Mouse (Mus musculus) hindbrain, postnatal 0 days (tissue): Measurements from ENCODE around the gene Gm20388. TPM values are rescaled to one million over a fixed set of nuclear protein-coding genes. Genes with fewer than 3 reads are reported as not detected.

Experiments
- ATAC-seq: fragments of 200-750 bp; cut with Nextera tagmentation; 2 replicates; pipeline ENCODE4 v1.8.0; 2017; ENCODE audit warnings: mild to moderate bottlenecking, moderate TSS enrichment, moderate library complexity
- DNase-seq: peaks from one replicate; pipeline ENCODE4 v3.0.0-alpha.2; 2015; ENCODE audit warnings: low spot score
- H3K27ac ChIP-seq: fragments of 300-500 bp; sonication (generic); 2 replicates; pipeline ENCODE4 v1.5.1; 2014; ENCODE audit warnings: mild to moderate bottlenecking
- H3K27me3 ChIP-seq: fragments of 300-500 bp; sonication (generic); 2 replicates; pipeline ENCODE4 v1.6.1; 2014; ENCODE audit warnings: low read length, mixed read lengths; ENCODE audit not compliant: insufficient read depth
- H3K36me3 ChIP-seq: fragments of 300-500 bp; sonication (generic); 2 replicates; pipeline ENCODE4 v1.6.1; 2014; ENCODE audit warnings: low read length, mixed read lengths; ENCODE audit not compliant: insufficient read depth
- H3K4me1 ChIP-seq: fragments of 300-500 bp; sonication (generic); 2 replicates; pipeline ENCODE4 v1.6.1; 2014; ENCODE audit warnings: antibody characterized with exemption, low read length, mixed read lengths; ENCODE audit not compliant: insufficient read depth
- H3K4me2 ChIP-seq: fragments of 300-500 bp; sonication (generic); 2 replicates; pipeline ENCODE4 v1.6.1; 2014; ENCODE audit warnings: low read depth, mild to moderate bottlenecking, low read length, moderate library complexity, mixed read lengths
- H3K4me3 ChIP-seq: fragments of 300-500 bp; sonication (generic); 2 replicates; pipeline ENCODE4 v1.5.1; 2014; ENCODE audit warnings: low read length
- H3K9ac ChIP-seq: fragments of 300-500 bp; sonication (generic); replicated peaks from 2 replicates; pipeline ENCODE4 v1.6.1; 2014; ENCODE audit warnings: mild to moderate bottlenecking, low read length, moderate library complexity, mixed read lengths
- H3K9me3 ChIP-seq: fragments of 300-500 bp; sonication (generic); 2 replicates; pipeline ENCODE4 v1.6.1; 2016; ENCODE audit warnings: low read length, mixed read lengths
- CTCF ChIP-seq: IDR thresholded peaks from 2 replicates; pipeline ENCODE4 v1.5.1; 2016; ENCODE audit warnings: antibody characterized with exemption, control low read depth, low read depth
- WGBS: fragments of 180-500 bp; shearing (Covaris S2); extraction: QIAGEN DNeasy Blood & Tissue Kit; methylation state at CpG from one replicate; pipeline ENCODE4 v1.1.7; 2014; 5-methylcytosine and 5-hydroxymethylcytosine counted together
- polyA plus RNA-seq: library from polyadenylated mRNA; unstranded; fragments of >200 nt; fragmentation: Nextera tagmentation; extraction: Ambion mirVana; gene quantifications from 2 replicates; pipeline ENCODE4 v1.2.1, GENCODE M21; 2015
- total RNA-seq: library from RNA; depleted of rRNA; stranded (reverse); fragments of >200 nt; gene quantifications from 2 replicates; pipeline ENCODE4 v1.2.3, GENCODE M21; 2014

Gene Gm20388
- total and polyA plus RNA-seq, 2 experiments from 2014 or later, result 71.3 TPM; not detected in 1

DNA sequence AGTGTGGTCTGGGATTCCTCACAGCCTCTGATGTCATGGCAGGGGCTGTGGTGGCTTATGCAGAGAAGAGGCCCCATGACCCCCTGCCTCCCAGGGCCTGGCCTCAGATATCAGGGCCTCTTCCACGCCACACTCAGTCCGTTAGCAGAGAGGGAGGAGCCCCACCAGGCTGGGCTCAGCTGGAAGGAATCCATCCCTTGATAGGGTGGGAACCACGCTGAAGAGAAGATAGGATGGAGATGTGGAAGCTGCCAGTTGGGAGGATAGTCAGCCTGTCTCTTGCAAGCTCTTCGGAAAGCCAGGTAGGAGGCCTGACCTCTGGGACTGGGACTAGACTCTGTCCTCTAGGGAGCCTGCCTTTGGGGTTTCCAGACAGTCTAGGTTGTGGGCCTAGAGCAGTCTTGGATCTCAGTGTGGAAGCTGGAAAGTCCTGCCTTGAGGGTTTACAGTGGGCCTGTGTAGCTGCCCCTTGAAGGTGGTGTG, 587.7 kb downstream of the Gm20388 start:
- no peak for TF ChIP-seq CTCF
- H3K36me3 ChIP-seq, result no peaks in the 10 kb centered on the region
- H3K4me1 ChIP-seq, result peaks cover 44% of the 10 kb centered on the region
- no peak for DNase-seq
- peak overlapping the region; percentile 60 for H3K27ac ChIP-seq
- no peak for ATAC-seq
- no peak overlapping the region; the same call in 1 of the 2 replicates for H3K9ac ChIP-seq
- H3K4me2 ChIP-seq, result peak overlapping the region; percentile 42
- no peaks in the 10 kb centered on the region for H3K27me3 ChIP-seq
- H3K9me3 ChIP-seq, result no peaks in the 10 kb centered on the region
- H3K4me3 ChIP-seq, result no peak overlapping the region
- 18% methylated on average over 4 of the region's 4 CpGs for WGBS

DNA sequence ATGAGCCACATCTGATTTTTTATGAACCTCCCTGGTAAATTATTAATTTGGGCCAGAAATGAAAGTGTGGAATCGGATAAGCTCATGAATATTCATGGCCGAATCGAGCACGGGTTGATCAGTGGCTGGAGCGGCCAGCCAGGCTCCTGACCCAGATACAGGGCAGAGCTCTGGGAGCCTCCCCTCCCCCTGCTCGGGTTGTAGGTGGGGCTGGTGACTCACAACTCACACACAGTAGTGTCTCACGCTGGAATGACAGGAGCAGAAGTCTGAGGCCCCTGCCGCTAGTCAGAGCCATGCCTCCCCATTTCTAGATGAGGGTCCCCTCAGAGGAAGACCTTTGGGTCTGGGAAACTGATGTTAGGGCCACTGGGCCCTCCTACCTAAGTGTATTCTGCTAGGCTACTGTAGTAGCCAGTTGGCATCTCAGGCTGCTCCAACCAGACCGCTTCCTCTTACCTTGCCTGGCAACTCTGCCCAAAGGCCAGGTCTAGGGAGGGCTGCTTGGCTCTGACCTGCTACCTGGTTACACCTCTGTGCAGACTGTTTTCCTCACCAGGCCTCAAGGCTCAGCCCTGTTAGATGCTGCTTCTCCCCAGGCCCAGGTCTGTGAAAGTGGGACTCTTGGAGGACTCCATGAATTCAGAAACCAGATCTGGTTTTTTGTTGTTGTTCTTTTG, 588.4 kb downstream of the Gm20388 start:
- no peak for TF ChIP-seq CTCF
- H3K9ac ChIP-seq, result no peak overlapping the region; the same call in 1 of the 2 replicates
- H3K27ac ChIP-seq, result peak overlapping the region; percentile 60; the same call in 1 of the 2 replicates
- no peaks in the 10 kb centered on the region for H3K9me3 ChIP-seq
- ATAC-seq (peak; percentile 46; the same call in 1 of the 2 replicates), DNase-seq (no peak)
- no peak overlapping the region for H3K4me3 ChIP-seq
- 23% methylated on average over 9 of the region's 9 CpGs for WGBS
- peaks cover 42% of the 10 kb centered on the region for H3K4me1 ChIP-seq
- H3K27me3 ChIP-seq, result no peaks in the 10 kb centered on the region
- H3K4me2 ChIP-seq, result peak overlapping the region; percentile 42
- H3K36me3 ChIP-seq, result no peaks in the 10 kb centered on the region

DNA sequence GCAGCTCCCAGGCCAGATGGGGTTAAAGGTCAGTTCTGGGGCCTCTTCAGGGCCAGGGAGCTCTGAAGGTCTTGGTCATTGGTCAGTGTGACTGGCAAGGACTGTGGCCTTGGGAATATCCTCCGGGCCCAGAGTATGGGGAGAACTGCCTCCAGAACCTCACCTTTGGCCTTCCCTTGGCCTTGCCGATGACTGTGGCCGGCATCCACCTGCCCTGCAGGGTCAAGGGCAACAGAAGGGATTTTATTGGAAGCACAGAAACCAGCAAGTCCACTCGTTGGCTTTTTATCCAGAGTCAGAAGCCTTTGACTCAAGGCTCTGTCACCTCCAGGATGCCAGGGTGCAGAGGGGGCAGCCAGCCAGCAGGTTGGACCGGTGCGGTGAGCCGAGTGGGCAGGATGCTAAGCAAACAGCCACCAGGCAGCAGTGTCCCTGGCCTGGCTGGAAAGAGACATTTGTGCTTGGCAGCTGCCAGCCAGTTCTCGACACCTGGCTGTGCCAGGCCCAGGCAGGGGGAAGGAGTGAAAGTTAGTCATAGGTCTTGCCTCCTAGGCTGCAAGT, 590.1 kb downstream of the Gm20388 start:
- 57% methylated on average over 8 of the region's 8 CpGs for WGBS
- Histone ChIP-seq H3K9me3 (no peaks in the 10 kb centered on the region), H3K4me1 (peaks cover 45% of the 10 kb centered on the region)

DNA sequence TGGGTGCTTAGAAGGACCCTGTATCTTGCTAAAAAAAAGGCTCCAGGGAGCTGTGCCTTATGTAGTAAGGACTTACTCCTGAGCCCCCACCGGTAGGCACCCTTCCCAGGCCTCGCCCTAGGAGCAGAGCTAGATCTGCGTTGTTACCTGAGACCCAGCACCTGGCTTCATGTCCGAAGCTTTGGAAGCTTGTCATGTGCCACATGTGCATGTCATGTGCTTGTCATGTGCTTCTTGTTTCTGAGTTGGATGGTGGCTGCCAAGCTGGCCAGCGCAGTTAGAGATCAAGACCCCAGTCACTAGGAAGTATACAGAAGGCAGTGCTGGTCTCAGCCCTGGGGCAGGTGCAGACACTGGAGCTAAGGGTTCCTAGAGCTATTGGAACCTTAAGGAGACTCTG, 590.8 kb downstream of the Gm20388 start:
- Histone ChIP-seq H3K9ac (no peak overlapping the region), H3K27me3 (no peaks in the 10 kb centered on the region), H3K9me3 (no peaks in the 10 kb centered on the region), H3K36me3 (no peaks in the 10 kb centered on the region), H3K4me3 (no peak overlapping the region), H3K4me1 (peaks cover 48% of the 10 kb centered on the region), H3K27ac (no peak overlapping the region), H3K4me2 (no peak overlapping the region)
- no peak for TF ChIP-seq CTCF
- DNase-seq (no peak), ATAC-seq (no peak)
- 83% methylated on average over 5 of the region's 5 CpGs for WGBS

More for the DNA sequence above, 590.1 kb downstream of the Gm20388 start:
- H3K9ac ChIP-seq, result no peak overlapping the region
- DNase-seq (no peak), ATAC-seq (no peak)
- H3K27me3 ChIP-seq, result no peaks in the 10 kb centered on the region
- no peak overlapping the region for H3K4me3 ChIP-seq
- H3K27ac ChIP-seq, result no peak overlapping the region
- peak; percentile 29 for TF ChIP-seq CTCF
- no peaks in the 10 kb centered on the region for H3K36me3 ChIP-seq
- H3K4me2 ChIP-seq, result no peak overlapping the region

DNA sequence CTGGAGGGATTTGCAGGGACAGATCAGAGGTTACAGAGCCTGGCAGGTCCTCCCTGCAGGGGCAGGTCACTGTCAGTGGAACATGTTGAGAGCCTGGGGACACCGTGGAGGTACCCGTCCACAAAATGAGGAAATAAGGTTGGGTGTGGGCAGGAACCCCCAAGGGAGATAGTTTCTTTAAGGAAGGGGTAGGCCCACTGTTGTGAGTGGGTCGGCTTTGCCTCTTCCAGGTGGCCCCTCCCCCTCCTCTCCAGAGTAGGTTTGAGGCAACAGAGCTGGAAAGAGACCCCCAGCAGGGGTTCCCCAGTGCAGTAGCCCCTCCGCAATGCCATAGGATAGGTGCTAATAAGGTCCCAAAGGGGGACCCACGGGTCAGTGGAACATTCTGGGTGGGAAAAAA, 591.8 kb downstream of the Gm20388 start:
- Histone ChIP-seq H3K9me3 (no peaks in the 10 kb centered on the region), H3K27ac (no peak overlapping the region), H3K4me1 (peaks cover 41% of the 10 kb centered on the region), H3K9ac (no peak overlapping the region), H3K27me3 (no peaks in the 10 kb centered on the region), H3K4me2 (no peak overlapping the region), H3K36me3 (no peaks in the 10 kb centered on the region), H3K4me3 (no peak overlapping the region)
- no peak for TF ChIP-seq CTCF
- DNase-seq (no peak), ATAC-seq (no peak)
- 57% methylated on average over 5 of the region's 5 CpGs for WGBS

DNA sequence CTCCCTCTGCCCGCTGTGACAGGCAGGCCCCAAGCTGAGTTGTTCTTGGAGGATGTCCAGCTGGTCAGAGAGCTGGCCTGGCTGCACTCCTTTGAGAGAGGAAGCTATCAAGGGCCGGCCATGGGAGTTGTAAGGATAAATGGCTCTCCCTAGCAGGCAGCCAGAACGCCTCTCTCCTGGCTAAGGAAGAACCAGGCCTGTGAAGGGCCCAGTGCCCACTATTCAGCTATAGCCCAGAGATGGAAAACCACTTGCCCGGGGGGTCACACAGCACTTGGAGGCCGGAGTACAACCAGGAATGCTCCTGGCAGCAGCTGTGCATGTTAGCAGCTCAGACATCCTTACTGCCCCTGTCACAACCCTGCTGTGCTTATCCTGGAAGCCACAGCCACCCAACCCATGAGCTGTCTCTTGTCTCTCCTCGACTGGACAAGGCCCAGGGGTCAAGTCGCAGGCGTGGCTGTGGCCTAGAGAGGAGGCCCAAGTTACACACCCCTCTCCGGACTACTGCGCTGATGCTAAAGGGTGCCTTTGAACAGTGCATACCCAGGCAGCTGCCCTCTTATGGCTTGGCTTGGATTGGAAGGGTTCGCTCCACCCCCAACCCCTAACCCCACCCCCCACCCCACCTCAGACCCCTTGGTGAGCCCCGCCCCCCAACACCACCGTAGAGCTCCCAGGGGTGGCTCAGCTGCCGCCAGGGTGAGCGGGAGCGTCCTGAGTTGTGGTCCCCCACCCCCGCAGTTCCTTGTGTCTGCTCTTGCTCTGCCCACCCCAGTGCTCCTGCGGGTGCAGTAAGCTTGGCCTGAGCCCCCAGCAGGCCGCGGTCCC, 593.8 kb downstream of the Gm20388 start:
- no peak for TF ChIP-seq CTCF
- H3K36me3 ChIP-seq, result no peaks in the 10 kb centered on the region
- H3K9ac ChIP-seq, result peak overlapping the region; percentile 22
- peak; percentile 39; the same call in 1 of the 2 replicates for ATAC-seq
- no peaks in the 10 kb centered on the region for H3K9me3 ChIP-seq
- 9% methylated on average over 20 of the region's 20 CpGs for WGBS
- H3K27ac ChIP-seq, result peak overlapping the region; percentile 69
- H3K4me3 ChIP-seq, result peak overlapping the region; percentile 13; the same call in 1 of the 2 replicates
- H3K27me3 ChIP-seq, result no peaks in the 10 kb centered on the region
- peak; percentile 67 for DNase-seq
- peaks cover 35% of the 10 kb centered on the region for H3K4me1 ChIP-seq
- peak overlapping the region; percentile 47 for H3K4me2 ChIP-seq
